Mouse (Mus musculus): ENCODE measurements around the gene Tmed8. TPM values are rescaled to one million over a fixed set of nuclear protein-coding genes. Genes with fewer than 3 reads are reported as not detected.

Gene Tmed8
- polyA plus RNA-seq, 1 experiment from 2014 or later, result 3.3 TPM

GRCm38 (mm10) chr12:87132210-87132609 lies 68.0 kb downstream of the Tmed8 start:
- Histone ChIP-seq H3K4me1 (replicated peaks; ENCODE audit: control insufficient read depth, insufficient read depth, low read length) (no peaks in the 10 kb centered on the region), H3K27ac (ENCODE audit: low read depth, low read length) (no peak overlapping the region), H3K36me3 (ENCODE audit: control insufficient read depth, insufficient read depth, low read length) (no peaks in the 10 kb centered on the region), H3K9ac (ENCODE audit: low read depth, low read length) (no peak overlapping the region), H3K4me3 (ENCODE audit: low read depth, low read length) (no peak overlapping the region), H3K9me3 (ENCODE audit: control insufficient read depth, low read length) (no peaks in the 10 kb centered on the region), H3K27me3 (ENCODE audit: control insufficient read depth, insufficient read depth, low read length) (no peaks in the 10 kb centered on the region), H3K4me2 (replicated peaks; ENCODE audit: low read depth, low read length) (no peak overlapping the region)
- ATAC-seq (ENCODE audit: low FRiP score) (no peak), DNase-seq (ENCODE audit: low spot score) (no peak)
- WGBS, result 92% methylated on average over 6 of the region's 6 CpGs

GRCm38 (mm10) chr12:87131619-87132018 lies 68.6 kb downstream of the Tmed8 start:
- no peaks in the 10 kb centered on the region for H3K36me3 ChIP-seq (ENCODE audit: control insufficient read depth, insufficient read depth, low read length)
- H3K27me3 ChIP-seq (ENCODE audit: control insufficient read depth, insufficient read depth, low read length), result no peaks in the 10 kb centered on the region
- DNase-seq (ENCODE audit: low spot score), result peak; percentile 37
- H3K9me3 ChIP-seq (ENCODE audit: control insufficient read depth, low read length), result no peaks in the 10 kb centered on the region
- no peak for ATAC-seq (ENCODE audit: low FRiP score)
- 78% methylated on average over 3 of the region's 3 CpGs for WGBS
- no peak overlapping the region for H3K4me3 ChIP-seq (ENCODE audit: low read depth, low read length)
- no peaks in the 10 kb centered on the region for H3K4me1 ChIP-seq (replicated peaks; ENCODE audit: control insufficient read depth, insufficient read depth, low read length)
- H3K4me2 ChIP-seq (replicated peaks; ENCODE audit: low read depth, low read length), result no peak overlapping the region
- no peak overlapping the region for H3K27ac ChIP-seq (ENCODE audit: low read depth, low read length)
- no peak overlapping the region for H3K9ac ChIP-seq (ENCODE audit: low read depth, low read length)

GRCm38 (mm10) chr12:87131181-87131580 lies 69.1 kb downstream of the Tmed8 start:
- WGBS, result 75% methylated on average over 2 of the region's 2 CpGs
- no peak for ATAC-seq (ENCODE audit: low FRiP score)
- no peak overlapping the region for H3K4me3 ChIP-seq (ENCODE audit: low read depth, low read length)
- H3K9me3 ChIP-seq (ENCODE audit: control insufficient read depth, low read length), result no peaks in the 10 kb centered on the region
- H3K4me1 ChIP-seq (replicated peaks; ENCODE audit: control insufficient read depth, insufficient read depth, low read length), result no peaks in the 10 kb centered on the region
- no peak overlapping the region for H3K4me2 ChIP-seq (replicated peaks; ENCODE audit: low read depth, low read length)
- no peak for DNase-seq (ENCODE audit: low spot score)
- H3K9ac ChIP-seq (ENCODE audit: low read depth, low read length), result no peak overlapping the region
- H3K36me3 ChIP-seq (ENCODE audit: control insufficient read depth, insufficient read depth, low read length), result no peaks in the 10 kb centered on the region
- no peak overlapping the region for H3K27ac ChIP-seq (ENCODE audit: low read depth, low read length)
- H3K27me3 ChIP-seq (ENCODE audit: control insufficient read depth, insufficient read depth, low read length), result no peaks in the 10 kb centered on the region

GRCm38 (mm10) chr12:87130224-87130623 lies 70.0 kb downstream of the Tmed8 start:
- H3K4me3 ChIP-seq (ENCODE audit: low read depth, low read length), result no peak overlapping the region
- H3K9me3 ChIP-seq (ENCODE audit: control insufficient read depth, low read length), result no peaks in the 10 kb centered on the region
- no peaks in the 10 kb centered on the region for H3K4me1 ChIP-seq (replicated peaks; ENCODE audit: control insufficient read depth, insufficient read depth, low read length)
- no peak overlapping the region for H3K27ac ChIP-seq (ENCODE audit: low read depth, low read length)
- H3K27me3 ChIP-seq (ENCODE audit: control insufficient read depth, insufficient read depth, low read length), result no peaks in the 10 kb centered on the region
- H3K9ac ChIP-seq (ENCODE audit: low read depth, low read length), result no peak overlapping the region
- ATAC-seq (ENCODE audit: low FRiP score) (no peak), DNase-seq (ENCODE audit: low spot score) (no peak)
- no peaks in the 10 kb centered on the region for H3K36me3 ChIP-seq (ENCODE audit: control insufficient read depth, insufficient read depth, low read length)
- WGBS, result 88% methylated on average over 4 of the region's 4 CpGs
- H3K4me2 ChIP-seq (replicated peaks; ENCODE audit: low read depth, low read length), result no peak overlapping the region

GRCm38 (mm10) chr12:87127256-87127655 lies 73.0 kb downstream of the Tmed8 start:
- H3K4me1 ChIP-seq (replicated peaks; ENCODE audit: control insufficient read depth, insufficient read depth, low read length), result no peaks in the 10 kb centered on the region
- DNase-seq (ENCODE audit: low spot score) (no peak), ATAC-seq (ENCODE audit: low FRiP score) (no peak)
- H3K4me2 ChIP-seq (replicated peaks; ENCODE audit: low read depth, low read length), result no peak overlapping the region
- H3K27ac ChIP-seq (ENCODE audit: low read depth, low read length), result no peak overlapping the region
- H3K36me3 ChIP-seq (ENCODE audit: control insufficient read depth, insufficient read depth, low read length), result no peaks in the 10 kb centered on the region
- 70% methylated on average over 4 of the region's 4 CpGs for WGBS
- no peaks in the 10 kb centered on the region for H3K27me3 ChIP-seq (ENCODE audit: control insufficient read depth, insufficient read depth, low read length)
- H3K9me3 ChIP-seq (ENCODE audit: control insufficient read depth, low read length), result no peaks in the 10 kb centered on the region
- H3K9ac ChIP-seq (ENCODE audit: low read depth, low read length), result no peak overlapping the region
- H3K4me3 ChIP-seq (ENCODE audit: low read depth, low read length), result no peak overlapping the region

GRCm38 (mm10) chr12:87121918-87122589 lies 78.2 kb downstream of the Tmed8 start:
- no peak overlapping the region for H3K9ac ChIP-seq (ENCODE audit: low read depth, low read length)
- no peak for DNase-seq (ENCODE audit: low spot score)
- H3K4me3 ChIP-seq (ENCODE audit: low read depth, low read length), result no peak overlapping the region
- 96% methylated on average over 4 of the region's 4 CpGs for WGBS
- H3K4me2 ChIP-seq (replicated peaks; ENCODE audit: low read depth, low read length), result no peak overlapping the region
- no peak overlapping the region for H3K27ac ChIP-seq (ENCODE audit: low read depth, low read length)
- no peak for ATAC-seq (ENCODE audit: low FRiP score)
- H3K9me3 ChIP-seq (ENCODE audit: control insufficient read depth, low read length), result no peaks in the 10 kb centered on the region
- H3K27me3 ChIP-seq (ENCODE audit: control insufficient read depth, insufficient read depth, low read length), result no peaks in the 10 kb centered on the region
- no peaks in the 10 kb centered on the region; the same call in 1 of the 2 replicates for H3K36me3 ChIP-seq (ENCODE audit: control insufficient read depth, insufficient read depth, low read length)
- no peaks in the 10 kb centered on the region for H3K4me1 ChIP-seq (replicated peaks; ENCODE audit: control insufficient read depth, insufficient read depth, low read length)

Other genes with a start within 250 kb of the Tmed8 start
- gene Zdhhc22, start 210.0 kb downstream of the Tmed8 start, polyA plus RNA-seq (2014; fragmentation: Nextera tagmentation; extraction: Ambion mirVana), result 0.82 and 0.89 TPM in 2 replicates
- 0.66 and 1.4 TPM in 2 replicates for gene Tmem63c, start 179.1 kb downstream of the Tmed8 start, polyA plus RNA-seq (2014; fragmentation: Nextera tagmentation; extraction: Ambion mirVana)
- 0.14 and 0.28 TPM in 2 replicates for gene Ngb, start 97.9 kb downstream of the Tmed8 start, polyA plus RNA-seq (2014; fragmentation: Nextera tagmentation; extraction: Ambion mirVana)
- gene Gstz1, start 53.3 kb downstream of the Tmed8 start, polyA plus RNA-seq (2014; fragmentation: Nextera tagmentation; extraction: Ambion mirVana), result 26.0 and 31.4 TPM in 2 replicates
- 14.8 and 17.0 TPM in 2 replicates for gene Pomt2, start 52.5 kb downstream of the Tmed8 start, polyA plus RNA-seq (2014; fragmentation: Nextera tagmentation; extraction: Ambion mirVana)
- gene Samd15, start 731 bp downstream of the Tmed8 start, polyA plus RNA-seq (2014; fragmentation: Nextera tagmentation; extraction: Ambion mirVana), result 1.4 and 1.6 TPM in 2 replicates
- 1.1 and 2.0 TPM in 2 replicates for gene Noxred1, start 38.3 kb upstream of the Tmed8 start, polyA plus RNA-seq (2014; fragmentation: Nextera tagmentation; extraction: Ambion mirVana)
- gene Vipas39, start 65.8 kb upstream of the Tmed8 start, polyA plus RNA-seq (2014; fragmentation: Nextera tagmentation; extraction: Ambion mirVana), result 62.3 and 65.6 TPM in 2 replicates
- 210 and 222 TPM in 2 replicates for gene Ahsa1, start 66.0 kb upstream of the Tmed8 start, polyA plus RNA-seq (2014; fragmentation: Nextera tagmentation; extraction: Ambion mirVana)
- 0.63 and 0.99 TPM in 2 replicates for gene Ism2, start 99.3 kb upstream of the Tmed8 start, polyA plus RNA-seq (2014; fragmentation: Nextera tagmentation; extraction: Ambion mirVana)
- 62.4 and 63.7 TPM in 2 replicates for gene Sptlc2, start 187.9 kb upstream of the Tmed8 start, polyA plus RNA-seq (2014; fragmentation: Nextera tagmentation; extraction: Ambion mirVana)
- gene Slirp, start 243.4 kb upstream of the Tmed8 start, polyA plus RNA-seq (2014; fragmentation: Nextera tagmentation; extraction: Ambion mirVana), result 277 and 302 TPM in 2 replicates
- gene Alkbh1, start 243.6 kb upstream of the Tmed8 start, polyA plus RNA-seq (2014; fragmentation: Nextera tagmentation; extraction: Ambion mirVana), result 43.5 and 56.0 TPM in 2 replicates